Mouse (Mus musculus) cerebellum, adult 18-20 months (tissue): Measurements from ENCODE around the gene Emcn.

Experiments used
- DNase-seq, 2 experiments: peaks; one replicate each; pipeline ENCODE4 v3.0.0; 2021

Gene Emcn

DNA sequence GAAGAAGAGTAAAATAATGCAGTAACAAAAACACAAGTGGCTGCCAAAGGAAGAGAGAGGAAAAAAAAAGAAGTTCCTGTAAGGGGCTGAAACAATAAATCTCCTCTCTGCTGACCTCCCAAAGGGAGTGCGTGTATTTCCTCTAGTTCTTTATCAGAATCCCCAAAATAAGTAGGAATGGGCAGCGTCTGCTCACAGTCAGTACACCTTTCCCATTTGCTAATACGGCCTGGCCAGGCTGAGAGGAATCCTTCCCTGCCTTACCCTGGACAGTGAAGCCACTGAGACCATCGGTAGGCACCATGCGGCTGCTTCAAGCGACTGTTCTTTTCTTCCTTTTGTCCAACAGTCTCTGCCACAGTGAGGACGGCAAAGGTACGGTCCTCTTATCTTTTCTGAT, at the start of gene Emcn:
Gene Emcn (plus strand): TSS at position 130 of the 400 bp plus-strand sequence.
- no peak for DNase-seq

DNA sequence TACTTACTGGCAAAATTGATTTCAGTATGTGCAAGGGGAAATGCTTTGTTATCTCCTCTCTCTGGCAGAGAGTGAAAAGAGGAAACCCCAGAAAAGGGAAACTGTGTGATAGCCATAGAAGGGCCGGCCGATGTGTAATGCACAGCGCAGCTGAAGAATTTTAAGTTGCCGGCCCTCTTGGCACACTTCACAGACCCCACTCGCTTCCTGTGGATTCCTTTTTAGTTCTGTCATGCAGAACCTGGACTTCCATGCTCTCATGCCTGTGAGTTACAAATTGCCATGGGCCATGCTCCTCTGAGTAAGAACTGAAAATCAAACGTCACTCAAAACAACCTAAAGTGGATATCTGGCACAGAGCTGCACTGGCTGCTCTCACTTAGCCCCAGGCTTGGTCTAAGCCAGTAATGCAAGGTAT, 47.7 kb upstream of the Emcn start:
- DNase-seq = no peak

DNA sequence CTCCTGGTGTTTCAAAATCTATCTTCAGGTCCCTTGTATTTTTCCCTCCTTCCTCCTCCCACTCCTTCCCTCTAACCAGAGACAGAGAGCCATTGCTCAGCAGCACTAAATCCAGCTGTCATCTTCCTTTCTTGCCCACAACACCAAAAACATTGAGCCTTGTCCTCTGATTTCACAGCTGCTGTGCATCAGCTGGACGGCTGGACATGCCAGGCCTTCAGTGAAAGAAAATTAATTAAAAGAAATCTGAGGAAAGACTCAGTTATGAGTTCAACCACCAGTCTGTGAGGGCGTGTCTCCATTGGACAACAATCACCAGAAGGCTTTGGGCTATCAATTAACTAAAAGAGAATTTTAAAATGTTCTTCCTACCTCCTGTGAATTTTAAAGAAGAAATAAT, 42.6 kb upstream of the Emcn start:
- DNase-seq = no peak

DNA sequence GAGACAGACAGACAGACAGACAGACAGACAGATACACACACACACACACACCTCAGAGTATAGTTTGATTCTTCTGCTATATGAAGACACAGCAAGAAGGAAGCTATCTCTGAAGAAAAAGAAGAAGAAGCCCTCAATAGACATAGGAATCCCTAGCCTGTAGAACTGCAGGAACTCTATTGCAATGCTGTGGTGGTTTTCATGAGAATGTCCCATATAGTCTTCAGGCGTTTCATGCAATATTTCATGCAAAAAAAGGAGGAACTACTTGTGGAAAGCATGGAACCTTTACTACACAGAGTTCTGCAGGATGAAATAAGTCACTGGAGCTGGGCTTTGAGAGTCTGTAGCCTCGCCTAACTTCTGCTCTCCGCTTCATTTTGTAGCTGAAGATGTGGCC, 40.7 kb upstream of the Emcn start:
- DNase-seq = no peak

DNA sequence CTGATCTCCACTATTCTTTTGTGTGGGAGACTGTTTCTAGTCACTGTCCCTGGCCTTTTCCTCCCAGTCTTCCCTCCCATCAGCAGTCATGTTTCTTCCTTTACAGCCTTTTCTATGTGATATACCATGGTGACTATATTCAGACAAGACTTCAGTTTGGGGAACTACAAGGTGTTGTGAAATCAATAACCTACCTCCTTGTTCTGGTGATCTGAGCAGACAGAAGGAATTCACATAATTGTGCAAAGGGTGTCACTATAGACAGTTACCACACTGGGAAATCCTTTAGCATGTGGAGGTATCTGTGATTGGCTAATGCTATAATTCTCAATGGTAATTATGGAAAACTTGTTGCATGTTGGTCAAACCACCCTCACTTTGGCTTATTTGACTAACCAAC, 39.7 kb upstream of the Emcn start:
- DNase-seq = no peak

DNA sequence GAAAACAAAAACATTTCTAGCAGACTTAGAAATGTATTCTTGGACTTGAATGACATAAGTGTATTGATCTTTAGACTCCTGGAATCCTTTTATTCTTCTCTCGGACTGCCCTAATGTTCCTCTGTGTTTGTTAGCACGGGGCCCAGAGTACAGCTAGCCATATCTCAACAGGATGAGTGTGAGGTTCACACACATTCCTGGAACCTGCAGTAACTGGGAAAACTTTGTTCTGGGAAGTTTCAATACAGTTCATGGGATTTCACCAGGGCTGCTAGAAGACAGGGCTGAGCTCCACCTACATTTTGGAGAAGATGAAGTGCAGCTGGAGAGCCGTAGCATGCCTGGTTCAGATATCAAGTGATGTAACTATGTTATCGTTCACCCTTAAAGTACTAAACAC, 38.1 kb upstream of the Emcn start:
- DNase-seq = no peak

DNA sequence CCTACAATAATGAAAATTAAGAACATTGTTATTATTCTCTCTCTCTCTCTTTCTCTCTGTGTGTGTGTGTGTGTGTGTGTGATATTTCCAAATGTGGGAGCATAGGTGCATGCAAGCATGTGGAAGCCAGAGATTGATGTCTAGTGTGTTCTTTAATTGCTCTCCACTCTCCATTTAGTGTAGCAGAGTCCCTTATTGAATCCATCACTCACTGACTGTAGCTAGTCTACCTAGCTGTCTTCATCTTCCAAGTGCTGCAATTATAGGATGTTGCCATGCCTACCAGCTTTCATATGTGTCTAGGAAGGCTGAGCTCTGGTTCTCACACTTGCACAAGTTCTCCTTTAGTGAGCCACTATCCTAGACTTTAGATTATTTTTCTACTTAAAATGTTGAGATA, 30.9 kb upstream of the Emcn start:
- DNase-seq = no peak

DNA sequence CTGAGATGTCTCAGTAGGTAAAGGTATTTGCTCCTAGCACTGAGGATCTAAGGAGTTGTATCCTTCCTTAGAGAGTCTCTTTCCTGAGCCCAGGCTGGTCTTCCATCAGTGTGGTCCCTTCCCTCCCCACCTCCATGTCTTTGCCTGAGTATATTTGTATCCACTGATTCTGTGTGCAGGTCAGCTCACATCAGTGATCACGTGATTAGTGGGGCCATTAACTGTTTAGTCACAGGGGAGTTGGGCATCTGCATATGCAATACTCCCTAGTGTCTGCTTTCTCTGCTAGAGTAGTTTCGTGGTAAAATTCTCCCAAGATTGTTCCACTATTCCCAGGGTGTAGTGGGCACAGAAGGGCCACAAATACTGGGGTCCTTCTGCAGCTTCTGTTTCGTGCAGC, 28.3 kb upstream of the Emcn start:
- DNase-seq = no peak

DNA sequence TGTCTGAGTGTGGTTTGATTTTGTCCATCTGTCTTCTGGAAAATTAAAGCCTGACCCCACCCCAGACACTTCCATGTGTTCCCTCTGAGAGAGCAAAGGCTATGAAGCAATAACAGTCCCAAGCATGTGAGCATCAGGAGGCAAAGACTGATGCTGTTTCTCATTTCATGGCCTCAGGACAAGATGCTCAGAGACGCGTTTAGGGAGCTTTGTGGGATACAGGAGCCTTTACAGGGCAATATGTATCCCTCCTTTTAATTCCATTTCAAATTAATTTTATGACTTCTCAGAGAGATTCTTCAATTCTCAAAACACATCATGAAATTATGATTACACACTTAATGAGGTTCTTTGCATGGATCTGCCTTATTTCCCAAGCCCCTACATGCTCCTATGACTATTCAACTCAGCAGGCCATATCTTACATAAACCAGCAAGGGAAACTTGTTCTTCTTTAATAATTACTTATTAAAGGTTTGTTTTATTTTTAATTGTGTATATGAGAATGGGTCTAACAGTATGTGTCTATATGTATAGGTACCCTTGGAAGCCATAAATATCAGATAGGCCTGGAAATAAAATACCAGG, 27.0 kb upstream of the Emcn start:
- DNase-seq = no peak

DNA sequence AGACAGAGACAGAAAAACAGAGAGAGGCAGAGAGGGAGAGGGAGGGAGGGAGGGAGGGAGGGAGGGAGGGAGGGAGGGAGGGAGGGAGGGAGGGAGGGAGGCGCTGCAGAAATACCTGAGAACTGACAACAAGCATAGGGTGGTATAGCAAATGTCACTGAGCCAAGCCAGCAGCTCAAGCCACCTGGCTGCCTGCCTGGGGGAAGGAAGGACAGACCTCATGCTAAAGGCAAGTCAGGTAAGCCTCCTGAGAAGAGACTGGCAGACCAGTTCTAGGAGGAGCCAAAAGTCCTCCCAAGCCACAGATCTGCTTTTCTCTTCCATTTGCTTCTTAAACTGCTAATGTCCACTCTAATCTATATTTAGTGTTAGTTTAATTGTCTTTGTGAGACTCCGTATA, 22.5 kb upstream of the Emcn start:
- no peak for DNase-seq

DNA sequence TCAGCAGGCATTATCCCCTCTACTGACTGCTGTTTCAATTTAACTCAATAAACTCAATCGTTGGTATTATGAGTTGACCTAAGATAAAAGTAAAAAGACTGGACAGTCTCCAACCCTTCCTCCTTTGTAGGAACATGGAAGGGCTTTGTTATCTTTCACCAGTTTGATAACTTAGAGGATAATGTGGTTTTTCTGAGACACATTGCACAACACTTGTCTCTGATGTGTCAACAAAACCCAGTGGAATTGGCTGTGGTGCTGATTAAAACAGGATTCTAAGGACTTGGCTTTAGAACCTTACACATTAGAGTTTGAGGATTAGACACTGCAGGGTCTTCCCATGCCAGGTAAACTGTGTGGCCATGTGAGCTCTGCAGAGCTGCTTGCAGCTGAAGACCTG, 20.9 kb upstream of the Emcn start:
- no peak for DNase-seq

DNA sequence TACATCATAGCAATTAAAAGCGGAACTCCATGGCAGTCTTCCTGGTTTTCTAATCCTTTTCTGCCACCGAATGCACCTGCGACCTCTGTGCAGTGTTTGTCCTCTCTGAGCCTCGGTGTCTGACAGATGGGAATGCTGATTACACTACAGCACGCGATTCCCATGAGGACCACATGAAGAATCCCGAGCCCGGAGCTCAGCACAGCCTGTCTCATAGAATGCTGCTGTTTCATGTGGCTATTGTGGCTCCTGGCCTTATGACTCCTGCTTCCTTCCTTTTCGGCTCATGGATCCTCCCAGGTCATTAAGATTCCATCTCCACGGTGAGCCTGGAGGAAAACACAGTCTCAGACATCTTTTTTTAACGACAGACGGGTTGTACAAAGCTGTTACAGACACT, 18.6 kb upstream of the Emcn start:
- peak; percentile 10 to 27 for DNase-seq

DNA sequence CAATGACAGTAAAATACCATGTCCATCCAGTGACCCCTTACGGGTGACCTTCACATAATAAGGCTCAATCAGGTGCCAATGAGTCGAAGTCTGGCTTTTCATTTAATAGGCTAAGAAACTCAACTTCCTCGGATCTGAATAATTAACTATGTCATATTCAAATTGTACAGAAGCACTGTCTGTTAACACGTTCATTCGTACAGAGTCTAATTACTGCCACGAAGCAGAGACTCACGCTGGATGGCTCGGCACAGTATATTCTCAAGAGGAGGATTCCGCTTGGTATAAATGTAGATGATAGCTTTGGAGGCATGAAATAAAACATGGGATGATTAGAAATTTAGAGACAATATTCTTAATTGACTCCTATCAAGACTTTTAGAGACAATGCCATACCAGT, 11.0 kb upstream of the Emcn start:
- DNase-seq = no peak

DNA sequence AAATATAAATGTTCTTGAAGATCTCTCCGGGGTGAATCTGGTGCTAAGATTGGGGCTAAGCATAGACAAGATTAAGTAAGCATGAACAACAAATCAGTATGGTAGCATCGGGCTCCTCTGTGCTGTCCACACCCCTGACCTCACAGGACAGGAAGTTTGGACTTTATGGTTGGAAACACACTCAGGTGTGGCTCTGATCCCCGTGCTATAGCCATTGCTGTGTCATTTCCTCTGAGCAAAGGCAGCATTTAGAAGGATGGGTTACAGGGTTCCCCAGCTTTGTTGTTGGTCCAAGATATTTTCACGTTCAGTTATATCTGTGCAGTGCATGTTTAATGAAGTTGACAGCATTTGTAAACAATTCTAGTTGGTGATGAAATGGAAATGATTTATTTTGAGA, 9.9 kb upstream of the Emcn start:
- no peak for DNase-seq

DNA sequence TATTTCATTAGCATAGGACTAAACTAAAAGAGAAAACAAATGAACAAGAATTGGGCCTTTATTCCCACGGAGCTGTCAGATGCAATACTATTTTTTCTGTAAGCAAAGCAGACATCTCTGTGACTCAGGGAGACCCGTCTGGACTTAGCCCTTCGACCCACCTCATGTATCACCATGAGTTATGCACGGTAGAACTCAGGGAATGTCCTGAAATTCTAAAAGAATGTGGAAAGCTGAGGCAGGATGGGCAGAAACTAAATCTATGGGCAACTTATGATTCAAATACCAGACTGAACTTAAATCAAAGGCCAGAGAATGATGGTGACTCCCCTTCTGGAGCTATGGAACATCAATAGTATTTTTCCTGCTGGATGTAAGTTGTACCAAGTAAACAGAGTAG, 8.3 kb upstream of the Emcn start:
- DNase-seq = no peak

DNA sequence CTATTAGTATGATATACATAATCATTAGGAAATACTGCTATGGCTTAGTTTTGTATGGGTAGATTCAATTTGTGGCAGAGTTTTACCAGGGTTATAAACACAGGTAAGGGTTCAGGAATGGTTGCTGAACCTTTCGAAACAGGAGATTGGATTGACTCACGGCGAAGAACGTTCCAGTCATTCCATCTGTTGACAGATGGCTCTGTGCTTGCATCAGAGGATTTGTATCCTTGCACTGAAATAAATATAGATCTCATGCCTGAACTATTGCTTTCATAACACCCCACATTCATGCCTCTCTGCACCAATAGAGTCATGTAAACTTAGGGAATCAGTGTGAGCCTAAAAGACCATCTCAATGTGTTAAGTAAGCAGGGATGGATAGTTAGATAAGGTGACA, 4.9 kb upstream of the Emcn start:
- peak; percentile 42 to 56 for DNase-seq

DNA sequence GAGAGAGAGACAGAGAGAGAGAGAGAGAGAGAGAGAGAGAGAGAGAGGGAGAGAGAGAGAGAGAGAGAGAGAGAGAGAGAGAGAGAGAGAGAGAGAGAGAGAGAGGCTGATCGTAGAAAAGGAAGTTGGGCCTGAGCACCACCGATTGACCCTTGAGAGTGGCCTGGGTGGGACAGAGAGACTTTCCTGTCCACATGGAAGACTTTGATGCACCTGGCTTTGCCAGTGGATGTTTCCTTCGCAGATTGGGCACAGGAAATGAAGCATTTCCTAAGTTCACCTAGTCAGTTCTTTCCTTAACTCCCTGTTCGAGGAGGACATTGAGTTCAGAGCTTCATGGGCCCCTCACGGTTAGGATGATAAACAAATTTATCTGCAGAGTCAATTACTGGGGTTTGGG, 2.6 kb downstream of the Emcn start:
- DNase-seq = no peak

DNA sequence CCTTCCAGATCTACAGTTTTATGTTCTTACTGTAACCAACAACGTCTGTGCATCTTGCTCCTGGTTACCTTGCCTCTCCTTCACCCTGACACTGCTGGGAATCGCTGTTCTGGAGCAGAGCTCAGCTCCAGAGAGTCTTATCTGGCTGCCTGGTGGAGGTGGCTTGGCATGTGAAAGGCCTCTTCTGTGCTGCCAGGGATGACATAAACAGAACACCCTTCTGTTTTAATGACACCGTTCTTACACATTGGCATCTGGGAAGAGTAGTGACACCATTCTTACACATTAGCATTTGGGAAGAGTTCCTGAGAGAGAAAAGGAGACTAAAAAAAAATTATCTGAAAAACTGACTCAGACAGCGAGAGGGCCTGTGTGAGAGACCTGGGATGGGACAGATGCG, 11.0 kb downstream of the Emcn start:
- no peak for DNase-seq

DNA sequence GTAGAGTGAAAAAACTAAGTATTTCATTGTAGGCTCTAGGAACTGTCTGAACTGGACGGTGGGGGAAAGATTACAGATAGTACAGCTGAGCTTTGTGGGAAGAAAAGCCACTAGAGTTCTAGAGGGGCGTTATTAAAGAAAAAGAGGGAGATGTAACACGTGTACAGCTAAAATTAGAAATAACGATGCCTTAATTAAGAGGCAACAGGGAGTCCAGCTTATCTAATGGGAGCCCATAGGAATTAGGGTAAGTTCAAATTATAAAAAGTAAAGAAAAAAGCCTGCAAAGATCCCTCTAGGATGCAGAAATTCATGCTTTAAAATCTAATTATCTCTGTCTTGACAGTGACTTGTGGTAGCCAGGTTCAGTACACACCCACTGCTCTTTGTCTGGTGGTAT, 15.8 kb downstream of the Emcn start:
- DNase-seq = no peak

DNA sequence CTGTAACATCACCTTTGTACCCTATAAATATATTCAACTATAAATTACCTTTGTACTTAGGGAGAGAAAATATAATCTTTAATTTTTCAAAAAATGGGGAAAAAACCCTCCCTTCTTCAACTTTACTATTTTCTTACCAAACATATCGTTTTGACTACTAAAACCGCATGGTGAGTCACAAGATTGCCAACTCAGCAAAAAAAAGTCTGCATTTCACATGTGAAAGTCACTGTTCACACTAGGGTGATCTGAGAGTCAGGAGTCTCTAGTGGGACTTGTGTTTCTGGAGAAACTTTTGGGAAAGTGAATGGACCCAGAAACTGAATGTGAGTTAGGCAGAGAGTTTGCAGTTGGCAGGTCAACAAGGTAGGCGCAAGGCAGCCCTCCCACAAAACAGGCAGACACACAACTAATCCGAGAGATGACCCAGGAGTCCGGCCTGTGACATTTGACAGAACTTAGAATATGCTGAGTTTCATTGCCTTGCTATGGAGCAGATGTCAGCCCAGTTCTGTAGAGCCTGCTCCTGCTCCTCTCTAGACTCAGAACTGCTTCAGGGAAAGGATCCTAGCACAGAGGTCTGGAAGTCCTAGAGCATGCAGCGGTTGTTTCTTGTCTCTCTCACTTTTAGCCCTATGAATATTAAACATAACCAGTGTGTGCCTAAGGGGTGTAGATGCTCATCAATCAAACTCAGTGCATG, 26.4 kb downstream of the Emcn start:
- peak in 1 of 2 experiments; percentile 34 for DNase-seq

DNA sequence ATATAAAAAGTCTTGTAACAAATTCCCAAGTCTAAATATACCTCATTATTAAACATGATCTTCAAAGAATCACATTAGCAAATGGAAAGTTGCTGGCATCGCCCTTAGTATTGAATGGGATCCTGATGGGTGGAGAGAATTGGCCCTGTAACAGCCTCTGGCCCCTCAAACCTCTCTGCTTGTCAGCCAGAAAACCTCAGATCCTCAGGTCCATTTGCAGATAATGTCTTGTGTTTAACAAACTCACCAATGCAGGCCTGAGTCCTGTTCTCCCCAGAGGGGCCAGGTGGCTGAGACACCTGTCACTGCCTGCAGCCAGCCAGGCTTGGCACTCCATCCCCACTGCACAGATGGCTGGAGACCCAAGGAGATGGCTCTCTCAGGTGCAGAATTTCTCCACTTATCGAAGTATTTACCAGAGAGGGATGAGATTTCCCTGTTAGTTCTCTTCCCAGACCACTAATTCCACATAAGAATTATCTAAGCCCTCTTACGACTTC, 27.0 kb downstream of the Emcn start:
- peak; percentile 98 for DNase-seq

DNA sequence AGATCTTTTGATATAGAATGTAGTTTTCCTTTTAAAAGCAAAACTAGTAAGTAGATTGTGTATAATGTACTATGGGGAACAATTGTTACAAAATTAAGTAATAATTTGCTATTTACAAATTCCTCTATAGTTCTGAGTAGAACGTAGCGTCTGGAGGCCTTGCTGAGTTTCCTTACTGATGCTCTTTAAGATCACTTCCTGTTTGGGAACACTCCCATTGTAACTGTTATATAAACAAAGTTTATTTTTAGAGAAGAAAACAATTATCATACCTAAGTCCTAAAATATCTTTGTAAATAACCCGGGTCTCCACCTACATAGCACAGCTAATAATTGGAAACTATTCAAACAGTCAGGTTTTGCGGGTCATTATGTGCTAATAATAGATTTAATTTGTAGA, 32.0 kb downstream of the Emcn start:
- no peak for DNase-seq

DNA sequence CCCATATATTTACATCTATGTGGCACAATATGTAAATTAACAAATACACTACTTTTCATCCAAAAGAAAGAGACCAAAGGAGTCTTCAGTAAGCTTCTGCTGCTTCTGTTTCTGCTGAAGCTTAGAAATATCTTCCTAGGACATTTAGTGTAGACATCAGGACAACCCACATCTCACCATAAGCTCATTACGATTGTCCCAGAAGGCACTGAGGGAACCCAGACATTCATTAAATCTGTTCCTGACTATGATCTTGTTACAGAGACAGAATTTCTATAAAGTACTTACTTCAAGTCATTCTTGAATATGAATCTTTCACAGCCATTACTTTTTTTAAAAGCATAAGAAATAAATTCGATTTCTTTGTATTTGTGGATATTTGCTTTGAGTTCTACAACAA, 41.4 kb downstream of the Emcn start:
- no peak for DNase-seq

DNA sequence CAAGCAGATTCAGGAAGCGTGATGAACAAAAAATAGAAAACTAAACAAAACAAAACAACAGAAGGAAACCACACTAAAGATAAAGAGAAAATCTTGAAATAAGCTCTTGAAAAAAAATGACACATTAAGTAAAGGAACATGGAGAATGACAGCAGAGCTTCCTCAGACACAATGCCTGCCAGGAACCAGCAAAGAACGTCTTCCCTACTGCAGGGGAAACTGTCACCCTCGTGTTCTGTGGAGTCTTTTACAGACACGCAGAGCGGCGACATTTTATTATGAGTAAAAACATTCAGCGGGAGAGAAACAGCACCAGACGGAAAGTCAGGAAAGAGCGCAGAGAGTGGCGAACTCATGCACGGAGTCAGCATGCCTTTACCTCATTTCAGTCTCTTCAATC, 54.7 kb downstream of the Emcn start:
- no peak for DNase-seq

DNA sequence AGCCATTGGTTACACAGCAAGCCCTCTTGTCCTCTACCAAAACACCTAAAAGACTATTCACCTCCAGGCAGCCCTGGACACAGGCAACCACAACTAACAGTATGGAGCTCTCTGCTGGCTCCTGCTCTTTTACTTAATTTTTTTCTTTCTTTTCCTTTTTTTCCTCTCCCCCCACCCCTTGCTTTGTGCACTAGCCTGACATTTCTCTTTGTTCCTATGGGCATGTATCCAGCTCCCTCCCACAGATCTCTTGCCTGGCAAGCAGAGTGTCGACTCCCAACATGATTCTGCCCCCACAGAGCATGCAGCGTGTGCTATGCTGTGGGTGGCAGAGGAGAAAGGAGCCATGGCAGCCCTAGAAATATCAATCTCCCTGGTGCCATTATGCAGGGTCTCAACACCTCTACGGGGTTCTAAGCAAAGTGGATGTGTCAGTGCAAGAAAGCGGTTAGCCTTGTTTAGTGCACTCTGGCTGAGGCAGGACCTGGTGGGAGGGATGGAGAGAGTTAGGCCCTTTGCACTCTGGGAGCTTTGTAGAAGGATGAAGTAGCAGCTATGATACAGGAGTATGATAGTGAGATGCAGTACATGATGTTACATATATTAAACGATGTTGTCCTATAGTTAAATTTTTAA, 74.7 kb downstream of the Emcn start:
- peak; percentile 64 to 71 for DNase-seq
